Mouse (Mus musculus) olfactory bulb, adult 2 months (tissue): ENCODE results near the gene Mxd4. TPM values are rescaled to one million over a fixed set of nuclear protein-coding genes. Genes with fewer than 3 reads are reported as not detected.

Experiments used
- H3K27ac ChIP-seq: fragments of 200-500 bp; 2 replicates; pipeline ENCODE4 v1.5.1; 2012; ENCODE audit warnings: low read depth, low read length; ENCODE audit not compliant: insufficient read depth
- H3K4me1 ChIP-seq: fragments of 200-500 bp; 2 replicates; pipeline ENCODE4 v1.6.1; 2012; ENCODE audit warnings: low read length; ENCODE audit not compliant: control insufficient read depth, insufficient read depth
- H3K4me3 ChIP-seq: fragments of 200-500 bp; 2 replicates; pipeline ENCODE4 v1.5.1; 2012; ENCODE audit warnings: mild to moderate bottlenecking, low read depth, low read length, moderate library complexity; ENCODE audit not compliant: insufficient read depth
- CTCF ChIP-seq: fragments of 200-500 bp; IDR thresholded peaks from 2 replicates; pipeline ENCODE4 v1.5.1; 2012; ENCODE audit warnings: low read depth, mild to moderate bottlenecking, low read length, moderate library complexity; ENCODE audit not compliant: insufficient read depth
- POLR2A ChIP-seq: fragments of 200-500 bp; IDR thresholded peaks from 2 replicates; pipeline ENCODE4 v1.6.1; 2012; ENCODE audit warnings: mild to moderate bottlenecking, low read depth, low read length, moderate library complexity; ENCODE audit not compliant: insufficient read depth
- WGBS: fragments of 180-500 bp; shearing (Covaris S2); methylation state at CpG from one replicate; pipeline ENCODE4 v1.1.7; 2018; 5-methylcytosine and 5-hydroxymethylcytosine counted together
- polyA plus RNA-seq: library from polyadenylated mRNA; stranded (reverse); fragments of >200 nt; gene quantifications from 2 replicates; pipeline ENCODE4 v1.2.4, GENCODE M21; 2012; ENCODE audit warnings: low replicate concordance; ENCODE audit not compliant: missing spikeins, insufficient read depth, insufficient read length

The Mxd4 gene
- polyA plus RNA-seq: 230 TPM in 1 of 2 replicates, not detected in the other

GRCm38 (mm10) chr5:34187601-34188316 lies at the start of gene Mxd4:
Gene Mxd4, minus strand, starts transcription at chr5:34187720.
- Histone ChIP-seq H3K27ac (peak within 1 kb of the TSS; percentile 90), H3K4me3 (peak within 1 kb of the TSS; percentile 85), H3K4me1 (peaks cover 47% of the 10 kb centered on the region)
- 0 out of 2 replicates have a peak, but pooled peaks have one; percentile 15 for TF ChIP-seq CTCF
- peak; percentile 77 for TF ChIP-seq POLR2A
- WGBS: under 1% methylated on average over 60 of the region's 60 CpGs

GRCm38 (mm10) chr5:34235898-34236420 lies 48.4 kb upstream of the Mxd4 start:
- peak; percentile 59 for TF ChIP-seq CTCF
- TF ChIP-seq POLR2A: 0 out of 2 replicates have a peak, but pooled peaks have one; percentile 25
- H3K27ac ChIP-seq: no peak overlapping the region
- no peak overlapping the region for H3K4me3 ChIP-seq
- H3K4me1 ChIP-seq: peaks cover 14% of the 10 kb centered on the region
- WGBS: 57% methylated on average over 10 of the region's 10 CpGs

- H3K27ac ChIP-seq: no peak overlapping the region
- WGBS: 80% methylated on average over 4 of the region's 4 CpGs
- no peak overlapping the region for H3K4me3 ChIP-seq
- H3K4me1 ChIP-seq: peaks cover 14% of the 10 kb centered on the region
- TF ChIP-seq POLR2A: no peak
- TF ChIP-seq CTCF: no peak
Observed at GRCm38 (mm10) chr5:34235056-34235455, 47.5 kb upstream of the Mxd4 start.

GRCm38 (mm10) chr5:34233221-34233515 lies 45.6 kb upstream of the Mxd4 start:
- H3K4me1 ChIP-seq: peaks cover 16% of the 10 kb centered on the region
- no peak overlapping the region for H3K27ac ChIP-seq
- 78% methylated on average over 6 of the region's 6 CpGs for WGBS
- no peak for TF ChIP-seq CTCF
- TF ChIP-seq POLR2A: no peak
- no peak overlapping the region for H3K4me3 ChIP-seq

DNA sequence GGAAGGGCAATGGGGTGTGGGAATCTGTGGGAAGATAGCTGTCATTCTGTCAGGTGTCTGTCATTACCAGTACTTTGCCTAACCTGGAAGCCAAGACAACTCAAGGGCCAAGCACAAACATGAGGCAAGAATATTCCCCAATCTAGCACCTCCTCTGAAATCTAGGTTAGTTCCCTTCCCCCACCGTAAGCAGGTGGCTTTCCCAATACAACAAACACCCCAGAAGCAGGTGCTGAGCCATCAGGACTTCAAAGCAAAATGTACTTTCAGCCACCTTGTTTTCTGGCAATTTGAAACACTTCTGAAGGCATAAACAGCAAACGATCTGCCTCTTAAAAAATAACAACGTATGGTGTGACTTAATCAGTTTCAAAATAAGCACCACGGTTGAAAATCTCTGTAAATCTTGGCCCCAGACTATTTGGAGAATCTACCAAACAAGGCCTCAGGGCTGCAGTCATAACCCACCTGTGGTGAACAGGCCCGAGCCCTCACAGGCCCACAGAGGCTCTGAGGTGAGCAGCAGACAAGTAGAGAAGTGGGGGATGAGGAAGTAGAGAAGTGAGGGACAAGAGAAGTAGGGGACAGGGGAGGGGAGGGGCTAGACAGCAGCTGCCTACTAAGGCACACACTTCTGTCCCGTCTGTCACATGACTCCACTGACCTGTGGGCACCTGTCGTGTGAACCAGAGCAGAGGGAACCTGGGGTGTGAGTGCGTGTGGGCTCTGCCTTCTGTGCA lies 45.1 kb upstream of the Mxd4 start:
- no peak overlapping the region for H3K27ac ChIP-seq
- WGBS: 73% methylated on average over 8 of the region's 8 CpGs

DNA sequence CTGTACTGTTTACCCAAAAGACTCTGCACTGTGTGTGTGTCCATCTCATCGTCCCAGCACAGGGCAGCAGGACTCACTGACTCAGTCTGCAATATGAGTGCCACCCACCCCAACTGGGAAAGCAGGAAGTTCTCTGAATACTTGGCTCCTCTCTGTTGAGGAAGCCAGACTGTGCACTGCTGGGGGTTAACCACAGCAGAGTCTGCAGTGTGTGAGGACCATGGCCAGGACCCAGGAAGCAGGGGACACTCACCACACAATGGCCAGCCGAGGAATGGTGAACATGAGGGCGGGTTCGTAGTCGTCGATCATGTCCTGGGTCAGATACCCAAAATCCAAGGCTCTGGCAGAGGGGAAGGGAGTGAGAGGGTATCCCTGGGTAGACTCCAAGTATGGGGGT lies 44.4 kb upstream of the Mxd4 start:
- Histone ChIP-seq H3K27ac (no peak overlapping the region), H3K4me1 (peaks cover 14% of the 10 kb centered on the region), H3K4me3 (no peak overlapping the region)
- WGBS: 75% methylated on average over 6 of the region's 6 CpGs
- TF ChIP-seq POLR2A: no peak
- TF ChIP-seq CTCF: no peak

More for the DNA sequence above, 45.1 kb upstream of the Mxd4 start:
- Histone ChIP-seq H3K4me3 (no peak overlapping the region), H3K4me1 (peaks cover 15% of the 10 kb centered on the region)
- no peak for TF ChIP-seq CTCF
- TF ChIP-seq POLR2A: no peak

GRCm38 (mm10) chr5:34230599-34231485 lies 43.3 kb upstream of the Mxd4 start:
- Histone ChIP-seq H3K4me1 (peaks cover 14% of the 10 kb centered on the region), H3K27ac (no peak overlapping the region; the same call in 1 of the 2 replicates), H3K4me3 (no peak overlapping the region)
- 85% methylated on average over 9 of the region's 9 CpGs for WGBS
- no peak for TF ChIP-seq CTCF
- no peak for TF ChIP-seq POLR2A

- peaks cover 14% of the 10 kb centered on the region for H3K4me1 ChIP-seq
- H3K27ac ChIP-seq: no peak overlapping the region
- TF ChIP-seq CTCF (no peak), POLR2A (no peak)
- no peak overlapping the region for H3K4me3 ChIP-seq
- WGBS: 90% methylated on average over 5 of the region's 5 CpGs
Observed at GRCm38 (mm10) chr5:34229503-34229902, 42.0 kb upstream of the Mxd4 start.
